Mouse (Mus musculus): ENCODE measurements around the gene Olfr670. TPM values are rescaled to one million over a fixed set of nuclear protein-coding genes. Genes with fewer than 3 reads are reported as not detected.

The Olfr670 gene
- not detected in 2 replicates for polyA plus RNA-seq (2012; rRNA removed)

DNA sequence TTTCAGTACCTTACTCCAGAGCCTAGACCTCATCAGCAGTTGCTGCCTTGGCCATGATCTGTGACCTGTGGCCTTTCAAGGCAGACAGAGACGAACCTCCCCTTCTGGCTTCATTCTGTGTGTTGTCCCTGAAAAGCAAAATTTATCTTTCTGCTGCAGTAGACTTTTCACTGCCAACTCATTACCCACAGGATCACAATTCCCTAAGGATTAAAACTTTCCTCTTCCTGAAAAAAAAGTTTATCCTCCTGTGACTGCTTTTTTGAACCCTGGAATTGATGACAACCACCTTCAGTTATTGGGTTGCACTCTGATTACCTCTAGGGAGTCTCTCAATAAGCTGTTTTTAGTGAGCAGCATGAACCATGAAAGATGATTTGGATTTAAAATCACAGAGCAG is at the start of gene Olfr670:
TSS of gene Olfr670 (minus strand) at position 101 of the 400 bp plus-strand sequence.

DNA sequence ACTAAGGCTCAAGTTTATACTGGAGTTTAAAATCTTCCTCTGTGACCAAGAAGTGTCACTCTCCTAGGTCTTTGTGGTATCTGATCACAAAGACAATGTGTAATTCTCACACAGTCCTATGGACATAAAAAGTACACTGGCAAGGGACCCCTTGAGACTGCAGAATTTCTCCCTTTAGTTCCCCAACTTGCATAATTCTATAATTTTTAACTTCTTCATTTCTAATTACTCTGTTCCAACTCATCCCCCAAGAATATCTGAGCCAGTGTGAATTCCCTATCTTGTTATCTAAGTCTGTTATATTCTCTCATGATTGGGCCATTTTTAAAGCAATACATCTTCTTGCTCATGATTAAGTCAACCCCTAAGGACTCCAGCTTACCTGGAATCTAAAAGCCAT is 39.5 kb upstream of the Olfr670 start, which contains the start of gene Olfr672:
TSS of gene Olfr672 (minus strand) at position 101 of the 400 bp plus-strand sequence.

DNA sequence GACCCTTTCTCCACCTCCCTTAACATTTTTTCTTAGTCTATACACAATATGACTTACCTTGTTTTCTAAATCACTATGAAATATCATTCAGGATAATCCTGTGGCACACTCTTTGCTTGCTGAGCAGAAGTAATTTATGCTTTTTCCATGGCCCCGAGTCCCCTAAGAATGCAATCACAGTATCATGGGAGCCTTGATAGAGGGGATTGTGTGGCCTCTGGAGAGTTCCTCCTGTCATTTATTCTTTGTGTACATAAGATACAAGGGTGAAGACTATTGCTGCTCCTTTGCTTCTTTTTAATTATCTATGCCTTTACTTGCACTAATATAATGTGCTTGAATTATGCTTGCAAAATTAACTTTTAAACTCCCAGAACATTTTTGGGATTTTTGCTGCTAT is 16.6 kb upstream of the Olfr670 start, which contains the start of gene Olfr671:
TSS of gene Olfr671 (minus strand) at position 101 of the 400 bp plus-strand sequence.

DNA sequence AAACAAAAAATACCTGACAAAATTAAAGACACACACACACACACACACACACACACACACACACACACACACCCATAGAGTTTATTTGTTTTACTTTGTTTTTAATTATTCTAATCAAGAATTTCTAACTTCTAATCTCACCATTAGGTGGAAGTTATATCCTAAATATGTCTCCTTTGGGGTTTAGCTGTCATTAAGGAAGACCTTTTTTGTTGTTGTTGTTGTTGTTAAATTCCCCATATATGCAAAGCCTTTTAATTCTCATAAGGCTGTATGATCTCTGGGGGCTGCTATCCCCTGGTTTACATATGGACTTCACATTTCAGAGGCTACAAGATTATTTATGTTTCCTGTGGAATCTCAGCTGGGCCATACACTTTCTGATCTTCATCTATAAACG is 28.5 kb downstream of the Olfr670 start, which contains the start of gene Olfr669:
TSS of gene Olfr669 (plus strand) at position 301 of the 400 bp plus-strand sequence.

DNA sequence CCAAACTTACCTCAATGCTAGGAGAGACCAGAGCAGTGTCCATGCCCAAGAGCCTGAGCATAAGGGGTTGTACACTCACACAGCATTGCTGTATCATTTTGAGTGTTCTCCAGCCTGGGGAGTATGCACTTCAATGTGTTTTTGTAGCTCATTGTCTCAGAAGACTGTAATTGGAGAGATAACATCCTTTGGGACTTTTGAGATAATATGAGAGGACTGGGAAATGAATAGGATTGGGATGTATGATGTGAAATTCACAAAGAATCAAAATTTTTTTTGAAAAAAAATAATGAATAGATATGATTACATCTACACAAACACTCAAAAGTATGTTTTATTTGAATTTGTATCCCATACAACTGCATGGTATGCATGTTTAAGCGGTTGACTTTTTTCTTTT is 34.5 kb downstream of the Olfr670 start, which contains the start of gene Olfr668:
TSS of gene Olfr668 (minus strand) at position 101 of the 400 bp plus-strand sequence.

DNA sequence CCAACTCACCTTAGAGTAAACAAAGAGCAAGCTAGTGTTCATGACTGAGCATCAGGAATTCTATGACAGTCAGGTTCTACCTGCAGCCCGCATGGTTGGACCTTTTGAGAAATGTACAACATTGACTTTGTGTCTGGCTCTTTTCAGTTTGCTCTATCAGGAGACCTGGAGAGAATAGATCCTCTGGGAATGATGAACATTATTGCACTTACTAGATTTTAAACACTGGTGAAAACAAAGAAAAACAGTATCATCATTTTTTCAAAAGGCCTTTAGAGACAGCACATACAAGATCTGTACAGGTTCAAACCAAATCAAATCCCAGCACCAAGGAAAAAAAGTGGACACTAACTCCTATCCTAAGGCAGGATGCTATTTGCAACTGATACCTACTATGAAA is 41.0 kb downstream of the Olfr670 start, which contains the start of gene Olfr667:
TSS of gene Olfr667 (minus strand) at position 101 of the 400 bp plus-strand sequence.

Other genes with a start within 250 kb of the Olfr670 start
- gene Usp17le, start 185.2 kb downstream of the Olfr670 start, polyA plus RNA-seq (2012; rRNA removed), result not detected in 2 replicates
- not detected in 2 replicates for gene Usp17lb, start 120.0 kb downstream of the Olfr670 start, polyA plus RNA-seq (2012; rRNA removed)
- not detected in 2 replicates for gene Usp17la, start 105.6 kb downstream of the Olfr670 start, polyA plus RNA-seq (2012; rRNA removed)
- gene Olfr665, start 84.6 kb downstream of the Olfr670 start, polyA plus RNA-seq (2012; rRNA removed), result not detected in 2 replicates
- gene Olfr666, start 66.7 kb downstream of the Olfr670 start, polyA plus RNA-seq (2012; rRNA removed), result not detected in 2 replicates
- not detected in 2 replicates for gene Olfr667, start 41.1 kb downstream of the Olfr670 start, polyA plus RNA-seq (2012; rRNA removed)
- gene Olfr668, start 34.6 kb downstream of the Olfr670 start, polyA plus RNA-seq (2012; rRNA removed), result not detected in 2 replicates
- not detected in 2 replicates for gene Olfr669, start 28.4 kb downstream of the Olfr670 start, polyA plus RNA-seq (2012; rRNA removed)
- not detected in 2 replicates for gene Olfr671, start 16.5 kb upstream of the Olfr670 start, polyA plus RNA-seq (2012; rRNA removed)
- gene Olfr672, start 39.4 kb upstream of the Olfr670 start, polyA plus RNA-seq (2012; rRNA removed), result not detected in 2 replicates
- not detected in 2 replicates for gene Olfr675, start 65.8 kb upstream of the Olfr670 start, polyA plus RNA-seq (2012; rRNA removed)
- not detected in 2 replicates for gene Olfr676, start 70.1 kb upstream of the Olfr670 start, polyA plus RNA-seq (2012; rRNA removed)
- not detected in 2 replicates for gene Olfr677, start 88.8 kb upstream of the Olfr670 start, polyA plus RNA-seq (2012; rRNA removed)
- gene Olfr678, start 101.9 kb upstream of the Olfr670 start, polyA plus RNA-seq (2012; rRNA removed), result not detected in 2 replicates
- gene Olfr679, start 118.6 kb upstream of the Olfr670 start, polyA plus RNA-seq (2012; rRNA removed), result not detected in 2 replicates
- gene Olfr680-ps1, start 130.2 kb upstream of the Olfr670 start, polyA plus RNA-seq (2012; rRNA removed), result not detected in 2 replicates
- not detected in 2 replicates for gene Olfr681, start 154.2 kb upstream of the Olfr670 start, polyA plus RNA-seq (2012; rRNA removed)
- not detected in 2 replicates for gene Olfr683, start 184.4 kb upstream of the Olfr670 start, polyA plus RNA-seq (2012; rRNA removed)
- not detected in 2 replicates for gene Olfr684, start 201.0 kb upstream of the Olfr670 start, polyA plus RNA-seq (2012; rRNA removed)
- gene Olfr685, start 223.4 kb upstream of the Olfr670 start, polyA plus RNA-seq (2012; rRNA removed), result not detected in 2 replicates
- not detected in 2 replicates for gene Olfr686, start 244.9 kb upstream of the Olfr670 start, polyA plus RNA-seq (2012; rRNA removed)

Measured in central nervous system, embryonic 14 days (tissue).